Mouse (Mus musculus) layer of hippocampus, postnatal 14 days (tissue): ENCODE results near the gene Eif3l. TPM values are rescaled to one million over a fixed set of nuclear protein-coding genes. Genes with fewer than 3 reads are reported as not detected.

Experiments used
- DNase-seq, 2 experiments: peaks; one replicate each; pipeline ENCODE4 v3.0.0; 2021 to 2022; ENCODE audit warnings: low spot score in 2 of 2, mixed read lengths in 1 of 2
- total RNA-seq, 2 experiments: library from RNA; stranded (reverse); gene quantifications; 2 replicates each; pipeline ENCODE4 v1.2.3; 2021

The Eif3l gene
- total RNA-seq, 2 experiments from 2014 or later = 82.2 to 83.1 TPM

- DNase-seq = no peak
Measured at GRCm38 (mm10) chr15:79122546-79122945, 47.6 kb downstream of the Eif3l start.

GRCm38 (mm10) chr15:79123751-79124150 is 48.8 kb downstream of the Eif3l start:
- DNase-seq = no peak

- no peak for DNase-seq
Measured at GRCm38 (mm10) chr15:79124331-79124875, 49.4 kb downstream of the Eif3l start.

GRCm38 (mm10) chr15:79126217-79126932 is 51.4 kb downstream of the Eif3l start:
- peak in 1 of 2 experiments; percentile 44 for DNase-seq

- no peak for DNase-seq
Measured at GRCm38 (mm10) chr15:79127101-79127500, 52.1 kb downstream of the Eif3l start.

- no peak for DNase-seq
Measured at GRCm38 (mm10) chr15:79128208-79128607, 53.2 kb downstream of the Eif3l start.

GRCm38 (mm10) chr15:79129311-79129710 is 54.3 kb downstream of the Eif3l start:
- DNase-seq = no peak

- DNase-seq = no peak
Measured at GRCm38 (mm10) chr15:79130782-79131181, 55.8 kb downstream of the Eif3l start.

- peak in 1 of 2 experiments; percentile 52 for DNase-seq
Measured at GRCm38 (mm10) chr15:79131442-79131841, 56.5 kb downstream of the Eif3l start.

GRCm38 (mm10) chr15:79133191-79133661 is 58.2 kb downstream of the Eif3l start:
- DNase-seq = no peak

GRCm38 (mm10) chr15:79134496-79135270 is 59.7 kb downstream of the Eif3l start:
- DNase-seq = no peak

GRCm38 (mm10) chr15:79135332-79135731 is 60.4 kb downstream of the Eif3l start:
- DNase-seq = no peak

GRCm38 (mm10) chr15:79135783-79136575 is 61.0 kb downstream of the Eif3l start:
- DNase-seq = no peak

GRCm38 (mm10) chr15:79139640-79140039 is 64.7 kb downstream of the Eif3l start:
- no peak for DNase-seq

GRCm38 (mm10) chr15:79140866-79141565 is 66.0 kb downstream of the Eif3l start, which contains the start of the genes Polr2f and 1700088E04Rik:
Gene Polr2f (plus strand): TSS chr15:79141009.
Gene 1700088E04Rik (minus strand): TSS chr15:79141253.
- DNase-seq = peak; percentile 96 to 97

- no peak for DNase-seq
Measured at GRCm38 (mm10) chr15:79141566-79141917, 66.6 kb downstream of the Eif3l start.

- no peak for DNase-seq
Measured at GRCm38 (mm10) chr15:79143316-79143715, 68.3 kb downstream of the Eif3l start.
